Mouse (Mus musculus): ENCODE measurements around the gene Hes6. TPM values are rescaled to one million over a fixed set of nuclear protein-coding genes. Genes with fewer than 3 reads are reported as not detected.

Hes6 gene
- polyA plus RNA-seq, 1 experiment from 2014 or later, result 146 TPM

DNA sequence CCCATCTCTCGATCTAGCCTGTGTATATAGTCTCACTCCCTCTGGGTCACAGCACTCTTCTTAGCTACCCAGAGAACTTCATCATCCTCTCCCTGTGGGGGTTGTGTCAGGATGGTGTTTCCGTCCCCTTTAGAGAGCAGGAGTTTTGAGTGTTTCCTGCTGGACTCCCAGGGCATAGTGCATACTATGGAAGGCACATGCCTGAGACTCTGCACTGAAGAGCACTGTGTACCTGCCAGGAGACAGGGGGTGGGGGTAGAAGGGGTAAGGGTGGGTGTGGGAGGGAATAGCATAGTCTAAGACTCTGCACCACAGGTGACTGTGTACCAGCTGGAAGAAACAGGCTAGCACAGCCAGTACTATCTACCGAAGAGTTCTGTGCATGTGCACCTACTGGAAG is 40.5 kb upstream of the Hes6 start:
- H3K4me1 ChIP-seq (replicated peaks), result peaks cover 40% of the 10 kb centered on the region
- no peaks in the 10 kb centered on the region for H3K9me3 ChIP-seq

GRCm38 (mm10) chr1:91453932-91454331 is 40.1 kb upstream of the Hes6 start:
- H3K4me2 ChIP-seq, result no peak overlapping the region
- no peak overlapping the region for H3K4me3 ChIP-seq
- no peaks in the 10 kb centered on the region for H3K27me3 ChIP-seq
- H3K36me3 ChIP-seq, result peaks cover 13% of the 10 kb centered on the region
- H3K27ac ChIP-seq (replicated peaks), result no peak overlapping the region
- ATAC-seq (ENCODE audit: low read depth), result no peak
- H3K9me3 ChIP-seq, result no peaks in the 10 kb centered on the region
- H3K9ac ChIP-seq, result no peak overlapping the region
- 84% methylated on average over 9 of the region's 9 CpGs for WGBS
- H3K4me1 ChIP-seq (replicated peaks), result peaks cover 40% of the 10 kb centered on the region

More for the DNA sequence above, 40.5 kb upstream of the Hes6 start:
- ATAC-seq (ENCODE audit: low read depth), result no peak
- Histone ChIP-seq H3K27ac (replicated peaks) (no peak overlapping the region), H3K4me3 (no peak overlapping the region), H3K27me3 (no peaks in the 10 kb centered on the region), H3K9ac (no peak overlapping the region), H3K36me3 (peaks cover 9% of the 10 kb centered on the region), H3K4me2 (no peak overlapping the region)
- 87% methylated on average over 3 of the region's 3 CpGs for WGBS

DNA sequence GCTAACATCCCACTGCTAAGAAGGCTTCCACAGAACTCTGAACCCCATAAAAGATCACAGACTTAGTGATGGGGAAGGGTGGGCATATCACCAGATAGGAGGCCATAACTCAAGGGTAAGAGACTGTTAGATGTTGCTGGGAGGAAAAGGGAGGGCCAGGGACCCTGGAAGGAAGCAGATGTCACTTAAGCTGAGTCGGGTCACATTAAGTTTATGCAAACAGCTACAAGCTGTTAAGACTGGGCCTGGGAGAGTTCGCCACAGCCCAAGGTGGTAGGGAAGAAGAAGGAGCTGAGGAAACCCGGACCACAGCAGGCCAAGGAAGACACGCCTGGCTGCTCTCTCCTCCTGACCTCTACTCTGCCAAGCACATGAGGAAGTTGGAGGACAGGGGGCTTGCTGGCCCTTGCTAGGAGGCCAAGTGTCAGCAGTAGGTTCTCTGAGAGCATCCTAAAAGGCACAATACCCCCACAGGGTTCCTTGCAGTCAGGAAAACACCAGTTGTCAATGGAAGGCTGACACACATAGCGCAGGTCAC is 37.8 kb upstream of the Hes6 start:
- Histone ChIP-seq H3K4me2 (no peak overlapping the region), H3K4me1 (replicated peaks) (peaks cover 18% of the 10 kb centered on the region), H3K9me3 (no peaks in the 10 kb centered on the region), H3K27me3 (no peaks in the 10 kb centered on the region), H3K36me3 (peaks cover 37% of the 10 kb centered on the region), H3K4me3 (no peak overlapping the region), H3K9ac (no peak overlapping the region), H3K27ac (replicated peaks) (no peak overlapping the region)
- ATAC-seq (ENCODE audit: low read depth), result no peak
- WGBS, result 68% methylated on average over 5 of the region's 5 CpGs

GRCm38 (mm10) chr1:91450851-91451250 is 37.0 kb upstream of the Hes6 start:
- Histone ChIP-seq H3K4me2 (no peak overlapping the region), H3K4me1 (replicated peaks) (peaks cover 10% of the 10 kb centered on the region), H3K9me3 (no peaks in the 10 kb centered on the region), H3K9ac (no peak overlapping the region), H3K36me3 (peaks cover 43% of the 10 kb centered on the region), H3K27ac (replicated peaks) (no peak overlapping the region), H3K4me3 (no peak overlapping the region), H3K27me3 (no peaks in the 10 kb centered on the region)
- no peak for ATAC-seq (ENCODE audit: low read depth)
- 92% methylated on average over 5 of the region's 5 CpGs for WGBS

DNA sequence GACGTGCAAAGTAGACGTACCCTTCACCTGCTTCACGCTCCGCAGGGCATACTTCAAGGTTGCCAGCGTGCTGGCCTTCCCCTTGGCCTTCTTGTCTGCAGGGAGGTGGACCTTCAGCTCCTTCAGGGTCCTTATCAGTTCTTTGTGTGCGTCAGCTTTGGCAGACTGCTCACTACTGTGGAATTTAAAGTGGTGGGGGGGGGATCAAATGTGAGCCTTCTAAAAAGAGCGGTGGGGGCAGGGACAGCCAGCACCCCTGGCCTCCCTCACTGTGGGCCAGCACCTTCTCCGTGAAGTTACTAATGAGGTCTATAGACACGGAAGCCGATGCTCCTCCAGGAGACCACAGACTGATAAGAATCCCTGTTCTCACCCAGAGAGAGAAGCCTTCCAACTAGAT is 34.9 kb upstream of the Hes6 start:
- WGBS, result 96% methylated on average over 10 of the region's 10 CpGs
- H3K4me1 ChIP-seq (replicated peaks), result no peaks in the 10 kb centered on the region; the same call in 1 of the 2 replicates
- H3K27me3 ChIP-seq, result no peaks in the 10 kb centered on the region
- peaks cover 64% of the 10 kb centered on the region for H3K36me3 ChIP-seq
- H3K9me3 ChIP-seq, result no peaks in the 10 kb centered on the region
- ATAC-seq (ENCODE audit: low read depth), result no peak
- no peak overlapping the region for H3K27ac ChIP-seq (replicated peaks)
- H3K4me3 ChIP-seq, result no peak overlapping the region
- H3K4me2 ChIP-seq, result no peak overlapping the region
- H3K9ac ChIP-seq, result no peak overlapping the region

DNA sequence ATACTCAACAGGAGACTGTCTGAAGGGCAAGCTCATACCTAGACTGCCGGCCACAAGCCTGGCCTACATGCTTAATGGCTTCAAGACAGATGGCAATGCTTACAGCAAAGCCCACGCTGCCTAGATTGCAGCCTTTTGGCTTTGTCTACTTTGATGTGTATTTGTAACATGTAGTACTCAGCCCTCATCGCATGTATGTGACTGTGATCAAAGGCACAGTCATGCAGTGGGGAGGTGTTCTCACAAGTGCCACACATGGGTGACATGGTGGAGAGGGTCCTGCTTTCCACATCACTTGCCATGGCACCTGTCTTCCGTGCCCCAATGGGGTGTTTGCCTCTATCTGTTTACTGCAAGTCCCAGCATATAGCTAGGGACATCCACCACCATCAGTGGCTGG is 32.7 kb upstream of the Hes6 start:
- Histone ChIP-seq H3K9me3 (no peaks in the 10 kb centered on the region), H3K4me3 (no peak overlapping the region), H3K4me2 (no peak overlapping the region), H3K27ac (replicated peaks) (no peak overlapping the region), H3K27me3 (no peaks in the 10 kb centered on the region), H3K9ac (no peak overlapping the region), H3K4me1 (replicated peaks) (no peaks in the 10 kb centered on the region), H3K36me3 (peaks cover 81% of the 10 kb centered on the region)
- ATAC-seq (ENCODE audit: low read depth), result no peak
- 92% methylated on average over 4 of the region's 4 CpGs for WGBS

DNA sequence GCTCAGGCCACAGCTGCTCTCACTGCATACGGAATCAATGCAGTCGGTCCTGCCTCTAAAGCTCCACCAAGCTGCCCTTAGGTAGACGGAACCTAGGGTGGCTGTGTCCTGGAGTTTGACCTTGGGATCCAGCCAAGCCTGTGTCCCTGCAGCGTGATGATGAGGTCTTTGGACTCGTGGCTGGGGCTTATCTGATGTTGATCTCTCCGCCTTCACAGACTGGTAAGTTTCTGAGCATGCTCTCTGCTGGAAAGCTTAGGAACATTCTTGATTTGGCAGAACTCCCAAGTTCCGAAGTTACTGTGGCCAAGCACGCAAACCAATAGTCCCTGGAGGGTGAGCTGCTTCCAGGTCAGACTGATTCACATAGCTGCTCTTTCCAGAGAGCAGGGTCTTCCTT is 32.2 kb upstream of the Hes6 start:
- Histone ChIP-seq H3K9me3 (no peaks in the 10 kb centered on the region), H3K4me2 (no peak overlapping the region), H3K27me3 (no peaks in the 10 kb centered on the region), H3K27ac (replicated peaks) (no peak overlapping the region), H3K4me1 (replicated peaks) (no peaks in the 10 kb centered on the region), H3K4me3 (no peak overlapping the region), H3K9ac (no peak overlapping the region), H3K36me3 (peaks cover 81% of the 10 kb centered on the region)
- WGBS, result 85% methylated on average over 8 of the region's 8 CpGs
- no peak for ATAC-seq (ENCODE audit: low read depth)

- WGBS, result 90% methylated on average over 17 of the region's 17 CpGs
- no peaks in the 10 kb centered on the region for H3K4me1 ChIP-seq (replicated peaks)
- no peak overlapping the region for H3K27ac ChIP-seq (replicated peaks)
- no peaks in the 10 kb centered on the region for H3K9me3 ChIP-seq
- H3K9ac ChIP-seq, result no peak overlapping the region
- peaks cover 86% of the 10 kb centered on the region for H3K36me3 ChIP-seq
- no peak for ATAC-seq (ENCODE audit: low read depth)
- H3K4me3 ChIP-seq, result no peak overlapping the region
- no peak overlapping the region for H3K4me2 ChIP-seq
- no peaks in the 10 kb centered on the region for H3K27me3 ChIP-seq
Observed at GRCm38 (mm10) chr1:91444841-91445830, 31.3 kb upstream of the Hes6 start.

GRCm38 (mm10) chr1:91442350-91442990 is 28.6 kb upstream of the Hes6 start:
- WGBS, result 79% methylated on average over 7 of the region's 7 CpGs
- no peak overlapping the region for H3K9ac ChIP-seq

DNA sequence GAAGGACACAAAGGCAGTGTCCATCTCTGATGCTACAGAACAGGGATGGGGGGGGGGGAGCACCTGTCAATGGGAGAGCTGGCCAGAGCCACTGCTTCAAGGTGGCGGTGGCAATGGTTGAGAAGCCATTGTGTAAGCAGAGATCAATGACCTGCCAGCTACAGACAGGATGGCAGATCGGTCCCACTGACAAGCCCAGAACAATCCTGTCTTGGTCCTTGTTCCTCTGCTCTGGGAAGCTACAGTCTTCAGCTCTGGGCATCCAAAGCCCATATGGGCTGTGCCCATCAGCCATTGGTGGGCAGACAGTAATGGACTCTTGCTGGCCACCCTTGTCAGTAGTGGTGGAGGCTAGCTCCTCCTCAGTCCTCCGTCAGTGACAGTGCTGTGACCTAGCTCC is 28.0 kb upstream of the Hes6 start:
- no peak overlapping the region for H3K27ac ChIP-seq (replicated peaks)
- no peaks in the 10 kb centered on the region for H3K9me3 ChIP-seq
- WGBS, result 79% methylated on average over 3 of the region's 3 CpGs
- no peak overlapping the region for H3K9ac ChIP-seq
- H3K27me3 ChIP-seq, result no peaks in the 10 kb centered on the region
- peaks cover 73% of the 10 kb centered on the region for H3K36me3 ChIP-seq
- H3K4me3 ChIP-seq, result no peak overlapping the region
- H3K4me1 ChIP-seq (replicated peaks), result peaks cover 3% of the 10 kb centered on the region
- H3K4me2 ChIP-seq, result no peak overlapping the region
- ATAC-seq (ENCODE audit: low read depth), result no peak

More at GRCm38 (mm10) chr1:91442350-91442990, 28.6 kb upstream of the Hes6 start:
- H3K4me1 ChIP-seq (replicated peaks), result no peaks in the 10 kb centered on the region
- H3K27ac ChIP-seq (replicated peaks), result no peak overlapping the region
- peaks cover 80% of the 10 kb centered on the region for H3K36me3 ChIP-seq
- ATAC-seq (ENCODE audit: low read depth), result no peak
- no peak overlapping the region for H3K4me3 ChIP-seq
- H3K27me3 ChIP-seq, result no peaks in the 10 kb centered on the region
- H3K9me3 ChIP-seq, result no peaks in the 10 kb centered on the region
- no peak overlapping the region for H3K4me2 ChIP-seq

- Histone ChIP-seq H3K4me2 (no peak overlapping the region), H3K9ac (no peak overlapping the region), H3K36me3 (peaks cover 63% of the 10 kb centered on the region), H3K4me3 (no peak overlapping the region), H3K4me1 (replicated peaks) (peaks cover 19% of the 10 kb centered on the region), H3K9me3 (no peaks in the 10 kb centered on the region), H3K27ac (replicated peaks) (no peak overlapping the region), H3K27me3 (no peaks in the 10 kb centered on the region)
- WGBS, result 86% methylated on average over 8 of the region's 8 CpGs
- no peak for ATAC-seq (ENCODE audit: low read depth)
Observed at GRCm38 (mm10) chr1:91439776-91440175, 25.9 kb upstream of the Hes6 start.

DNA sequence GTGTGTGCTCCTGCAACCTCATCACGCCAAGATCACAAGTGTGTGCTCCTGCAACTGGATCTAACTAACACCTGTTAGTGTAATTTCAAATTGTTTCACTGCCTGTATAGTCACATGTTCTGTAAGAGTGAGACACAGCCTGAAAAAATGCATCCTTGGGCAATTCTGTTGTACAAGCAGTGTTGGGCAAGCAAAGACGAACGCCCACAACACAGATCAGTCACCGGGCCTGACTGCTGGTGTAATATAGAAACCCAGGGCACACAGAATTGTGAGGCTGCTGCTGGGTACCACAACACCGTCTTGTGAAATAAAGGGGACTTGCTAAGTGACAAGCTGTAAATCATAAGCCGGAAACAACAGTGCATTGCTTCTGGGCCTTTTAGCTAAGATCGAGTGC is 23.7 kb upstream of the Hes6 start:
- Histone ChIP-seq H3K4me3 (no peak overlapping the region), H3K27ac (replicated peaks) (no peak overlapping the region), H3K9me3 (no peaks in the 10 kb centered on the region), H3K4me2 (no peak overlapping the region), H3K27me3 (no peaks in the 10 kb centered on the region), H3K4me1 (replicated peaks) (peaks cover 19% of the 10 kb centered on the region), H3K36me3 (peaks cover 58% of the 10 kb centered on the region), H3K9ac (no peak overlapping the region)
- ATAC-seq (ENCODE audit: low read depth), result no peak
- WGBS, result 70% methylated on average over 7 of the region's 7 CpGs

All from neural tube, embryonic 13.5 days (tissue).